Mouse (Mus musculus) bone marrow macrophage, adult 2 months (primary cell): ENCODE measurements around the gene Ttll3.

Experiments
- CTCF ChIP-seq: IDR thresholded peaks from 2 replicates; pipeline ENCODE4 v1.5.1; 2012; ENCODE audit warnings: low read depth, mild to moderate bottlenecking, low read length, moderate library complexity
- POLR2A ChIP-seq: IDR thresholded peaks from 2 replicates; pipeline ENCODE4 v1.6.1; 2012; ENCODE audit warnings: mild to moderate bottlenecking, low read depth, low read length, borderline replicate concordance

- TF ChIP-seq CTCF (no peak), POLR2A (no peak)
Measured at GRCm38 (mm10) chr6:113433661-113434060, 44.6 kb downstream of the Ttll3 start.
